Mouse (Mus musculus) midbrain, embryonic 10.5 days (tissue): ENCODE results near the gene Hrg. TPM values are rescaled to one million over a fixed set of nuclear protein-coding genes. Genes with fewer than 3 reads are reported as not detected.

Source experiments
- DNase-seq: peaks from one replicate; pipeline ENCODE4 v3.0.0-alpha.2; 2017; ENCODE audit warnings: low spot score
- H3K27ac ChIP-seq: fragments of 300-500 bp; sonication (generic); replicated peaks from 2 replicates; pipeline ENCODE4 v1.5.1; 2016; ENCODE audit warnings: mild to moderate bottlenecking
- H3K27me3 ChIP-seq: fragments of 300-500 bp; sonication (generic); 2 replicates; pipeline ENCODE4 v1.6.1; 2016; ENCODE audit warnings: low read depth, mild to moderate bottlenecking; ENCODE audit not compliant: poor library complexity, severe bottlenecking
- H3K36me3 ChIP-seq: fragments of 300-500 bp; sonication (generic); 2 replicates; pipeline ENCODE4 v1.6.1; 2016; ENCODE audit warnings: mild to moderate bottlenecking, moderate library complexity
- H3K4me1 ChIP-seq: fragments of 300-500 bp; sonication (generic); 2 replicates; pipeline ENCODE4 v1.6.1; 2016
- H3K4me3 ChIP-seq: fragments of 300-500 bp; sonication (generic); 2 replicates; pipeline ENCODE4 v1.5.1; 2016; ENCODE audit warnings: mild to moderate bottlenecking, moderate library complexity
- H3K9me3 ChIP-seq: fragments of 300-500 bp; sonication (generic); replicated peaks from 2 replicates; pipeline ENCODE4 v1.6.1; 2016; ENCODE audit warnings: mild to moderate bottlenecking
- WGBS: fragments of 180-500 bp; shearing (Covaris S2); methylation state at CpG from one replicate; pipeline ENCODE4 v1.1.7; 2016; 5-methylcytosine and 5-hydroxymethylcytosine counted together
- polyA plus RNA-seq: library from polyadenylated mRNA; unstranded; fragments of >200 nt; fragmentation: Nextera tagmentation; extraction: Ambion mirVana; gene quantifications from 2 replicates; pipeline ENCODE4 v1.2.1, GENCODE M21; 2016

Gene Hrg
- 0.09 and 0.12 TPM in 2 replicates for polyA plus RNA-seq

DNA sequence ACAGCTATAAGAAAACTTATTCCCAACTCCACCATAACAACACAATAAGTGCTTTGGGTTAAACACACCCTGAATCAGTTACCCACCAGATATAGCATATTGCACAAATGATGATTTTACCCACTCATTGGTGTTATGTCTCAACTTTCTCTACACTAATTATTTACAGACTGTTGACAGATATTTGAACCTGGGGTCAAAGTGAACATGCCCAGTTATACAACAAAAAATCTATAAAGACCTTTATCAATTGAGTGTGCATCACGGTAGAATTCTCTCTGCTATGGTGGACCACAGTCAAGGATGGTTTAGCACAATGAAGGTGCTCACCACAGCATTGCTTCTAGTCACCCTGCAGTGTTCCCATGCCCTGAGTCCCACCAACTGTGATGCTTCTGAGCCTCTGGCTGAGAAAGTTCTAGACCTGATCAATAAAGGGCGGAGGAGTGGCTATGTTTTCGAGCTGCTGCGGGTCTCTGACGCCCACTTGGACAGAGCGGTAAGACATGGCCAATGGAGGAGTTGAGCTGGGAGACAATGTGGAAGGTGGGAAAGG lies at the start of gene Hrg:
Gene Hrg, plus strand, starts transcription at position 233 of the 556 bp plus-strand sequence.
- H3K27ac ChIP-seq: no peak within 1 kb of the TSS
- WGBS: 92% methylated on average over 6 of the region's 6 CpGs
- no peak for DNase-seq
- no peaks in the 10 kb centered on the region for H3K27me3 ChIP-seq
- H3K4me1 ChIP-seq: peaks cover 7% of the 10 kb centered on the region
- H3K4me3 ChIP-seq: no peak within 1 kb of the TSS
- H3K36me3 ChIP-seq: no peaks in the 10 kb centered on the region
- H3K9me3 ChIP-seq: no peaks in the 10 kb centered on the region

GRCm38 (mm10) chr16:22901326-22901725 lies 49.5 kb upstream of the Hrg start:
- H3K4me3 ChIP-seq: no peak overlapping the region
- no peaks in the 10 kb centered on the region for H3K27me3 ChIP-seq
- no peak for DNase-seq
- 90% methylated on average over 3 of the region's 3 CpGs for WGBS
- no peaks in the 10 kb centered on the region for H3K9me3 ChIP-seq
- H3K36me3 ChIP-seq: no peaks in the 10 kb centered on the region
- H3K4me1 ChIP-seq: no peaks in the 10 kb centered on the region
- no peak overlapping the region for H3K27ac ChIP-seq

DNA sequence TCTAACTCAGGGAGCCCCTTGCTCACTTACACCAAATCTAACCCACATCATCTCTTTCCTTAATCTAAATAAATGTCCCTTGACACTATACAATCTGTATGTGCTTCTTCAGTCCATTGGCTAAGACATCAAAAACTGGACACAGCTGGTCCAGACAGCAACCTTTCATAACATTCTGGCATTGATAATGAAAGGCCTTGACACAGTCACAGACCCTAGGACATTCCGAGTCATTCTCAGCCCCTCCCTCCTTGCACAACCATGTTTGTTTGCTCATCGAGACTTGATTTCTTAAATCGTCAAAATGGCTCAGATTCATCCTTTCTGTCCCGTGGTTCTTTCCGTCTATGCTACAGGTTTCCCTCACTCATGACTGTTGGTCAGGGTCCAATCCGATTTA lies 41.6 kb upstream of the Hrg start:
- no peak for DNase-seq
- H3K9me3 ChIP-seq: no peaks in the 10 kb centered on the region
- WGBS: 88% methylated on average over 6 of the region's 6 CpGs

DNA sequence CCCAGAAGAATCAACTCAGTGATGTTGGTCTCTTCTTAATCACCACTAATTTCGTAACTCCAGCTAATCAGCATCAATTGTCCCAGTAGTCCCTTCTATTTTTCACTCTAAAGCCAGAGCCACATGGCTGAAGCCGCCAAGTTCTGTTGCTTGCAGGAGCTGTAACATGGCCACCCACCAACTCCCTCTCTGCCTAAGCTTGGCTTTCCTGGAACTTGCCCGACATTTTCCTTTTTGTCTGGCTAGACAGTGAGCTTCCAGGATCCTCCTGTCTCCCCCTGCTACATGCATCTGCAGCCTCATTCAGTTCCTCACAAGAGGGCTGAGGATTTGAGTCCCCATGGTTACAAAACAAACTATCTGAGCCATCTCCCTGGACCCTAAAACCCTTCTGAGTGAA lies 38.9 kb upstream of the Hrg start:
- H3K27me3 ChIP-seq: no peaks in the 10 kb centered on the region
- no peak overlapping the region for H3K27ac ChIP-seq
- no peak for DNase-seq
- H3K36me3 ChIP-seq: no peaks in the 10 kb centered on the region
- WGBS: 83% methylated on average over 3 of the region's 3 CpGs
- no peaks in the 10 kb centered on the region for H3K4me1 ChIP-seq
- H3K4me3 ChIP-seq: no peak overlapping the region
- H3K9me3 ChIP-seq: no peaks in the 10 kb centered on the region

More for the DNA sequence above, 41.6 kb upstream of the Hrg start:
- no peaks in the 10 kb centered on the region for H3K36me3 ChIP-seq
- H3K27me3 ChIP-seq: no peaks in the 10 kb centered on the region
- H3K4me1 ChIP-seq: no peaks in the 10 kb centered on the region
- H3K27ac ChIP-seq: no peak overlapping the region
- H3K4me3 ChIP-seq: no peak overlapping the region

DNA sequence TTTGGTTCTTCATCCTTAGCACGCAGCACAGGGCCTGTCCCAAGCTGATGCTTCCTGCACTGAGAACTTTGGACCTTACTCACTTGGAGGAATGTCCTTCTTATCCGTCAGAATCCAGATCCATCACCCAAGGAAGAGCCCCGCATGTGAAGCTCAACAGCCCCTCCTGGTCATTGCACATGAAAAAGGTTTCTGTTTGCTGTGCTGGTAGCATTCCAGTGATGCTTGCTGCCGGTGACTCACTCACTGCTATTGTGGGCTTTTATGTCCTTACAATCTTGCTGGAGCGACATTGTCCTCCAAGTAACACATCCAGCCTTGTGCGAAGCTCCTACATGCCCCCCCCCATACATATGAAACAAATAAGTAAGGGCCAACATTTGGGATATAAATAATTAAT lies 38.0 kb upstream of the Hrg start:
- Histone ChIP-seq H3K36me3 (no peaks in the 10 kb centered on the region), H3K4me1 (no peaks in the 10 kb centered on the region), H3K27me3 (no peaks in the 10 kb centered on the region), H3K4me3 (no peak overlapping the region), H3K27ac (no peak overlapping the region), H3K9me3 (no peaks in the 10 kb centered on the region)
- WGBS: 85% methylated on average over 6 of the region's 6 CpGs
- no peak for DNase-seq

DNA sequence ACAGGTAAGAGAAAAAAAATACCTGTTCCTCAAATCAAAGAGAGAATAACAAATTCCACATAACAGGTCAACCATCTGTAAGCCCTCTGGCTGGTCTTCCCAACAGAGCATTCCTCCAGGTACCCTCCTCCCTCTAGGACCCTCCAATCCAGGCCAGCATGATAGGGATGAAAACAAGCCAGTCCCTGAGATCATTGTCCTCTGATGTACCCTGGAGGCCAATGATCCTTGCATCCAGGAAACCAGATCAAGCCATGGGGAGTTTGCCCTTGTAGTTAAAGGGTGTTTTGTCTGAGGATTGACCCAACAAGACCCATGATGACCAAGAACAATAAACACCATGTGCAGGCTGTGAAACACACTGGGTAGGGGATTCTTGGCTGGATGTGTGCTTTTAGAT lies 36.6 kb upstream of the Hrg start:
- H3K4me1 ChIP-seq: no peaks in the 10 kb centered on the region
- no peaks in the 10 kb centered on the region for H3K9me3 ChIP-seq
- no peak overlapping the region for H3K27ac ChIP-seq
- no peaks in the 10 kb centered on the region for H3K27me3 ChIP-seq
- no peak overlapping the region for H3K4me3 ChIP-seq
- H3K36me3 ChIP-seq: no peaks in the 10 kb centered on the region
- DNase-seq: no peak

- no peak within 1 kb of the TSS for H3K4me3 ChIP-seq
- no peak for DNase-seq
- H3K27me3 ChIP-seq: no peaks in the 10 kb centered on the region
- no peaks in the 10 kb centered on the region for H3K36me3 ChIP-seq
- WGBS: 86% methylated on average over 5 of the region's 5 CpGs
- no peaks in the 10 kb centered on the region for H3K9me3 ChIP-seq
- no peak within 1 kb of the TSS for H3K27ac ChIP-seq
- no peaks in the 10 kb centered on the region for H3K4me1 ChIP-seq
Measured at GRCm38 (mm10) chr16:22918034-22918433, 32.8 kb upstream of the Hrg start, which contains the start of gene Fetub. Gene Fetub, plus strand, starts transcription at chr16:22918334.

DNA sequence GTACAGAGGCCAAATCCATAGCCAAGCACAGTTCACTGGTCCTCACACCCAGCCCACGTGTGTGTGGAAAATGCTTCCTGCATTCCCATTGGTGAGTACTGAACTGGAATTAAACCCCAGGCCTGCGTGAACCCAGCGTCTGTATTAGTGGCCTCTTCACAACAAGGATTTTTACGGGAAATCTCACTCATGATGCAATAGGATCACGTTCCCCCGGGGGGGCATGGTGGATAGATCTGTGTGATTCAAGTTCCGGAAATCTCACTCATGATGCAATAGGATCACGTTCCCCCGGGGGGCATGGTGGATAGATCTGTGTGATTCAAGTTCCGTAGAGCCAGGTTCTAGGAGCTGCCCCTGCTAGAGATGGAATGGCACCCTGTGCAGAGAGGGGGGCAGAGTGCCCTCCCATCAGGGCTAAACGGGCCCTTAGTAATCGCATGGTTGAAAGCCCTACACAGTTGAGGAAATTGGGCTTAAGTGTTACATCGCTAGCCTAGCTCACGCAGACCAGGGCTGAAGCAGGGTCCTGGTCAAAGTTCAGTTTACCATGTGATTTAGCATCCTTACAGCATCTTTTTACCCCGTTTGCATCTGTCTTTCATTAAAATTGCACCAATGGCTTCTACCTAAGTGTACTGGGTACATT lies 32.1 kb upstream of the Hrg start:
- Histone ChIP-seq H3K36me3 (no peaks in the 10 kb centered on the region), H3K4me1 (no peaks in the 10 kb centered on the region), H3K27ac (no peak overlapping the region), H3K27me3 (no peaks in the 10 kb centered on the region), H3K9me3 (no peaks in the 10 kb centered on the region), H3K4me3 (no peak overlapping the region)
- no peak for DNase-seq
- 73% methylated on average over 15 of the region's 15 CpGs for WGBS

- Histone ChIP-seq H3K27me3 (no peaks in the 10 kb centered on the region), H3K9me3 (no peaks in the 10 kb centered on the region), H3K27ac (no peak overlapping the region), H3K4me3 (no peak overlapping the region), H3K36me3 (no peaks in the 10 kb centered on the region), H3K4me1 (no peaks in the 10 kb centered on the region)
- 73% methylated on average over 18 of the region's 18 CpGs for WGBS
- DNase-seq: no peak
Measured at GRCm38 (mm10) chr16:22919971-22920854, 30.7 kb upstream of the Hrg start.

- Histone ChIP-seq H3K9me3 (no peaks in the 10 kb centered on the region), H3K36me3 (no peaks in the 10 kb centered on the region), H3K4me3 (no peak overlapping the region), H3K4me1 (no peaks in the 10 kb centered on the region), H3K27ac (no peak overlapping the region), H3K27me3 (no peaks in the 10 kb centered on the region)
- WGBS: 94% methylated on average over 5 of the region's 5 CpGs
- no peak for DNase-seq
Measured at GRCm38 (mm10) chr16:22921761-22922160, 29.1 kb upstream of the Hrg start.

- H3K9me3 ChIP-seq: no peaks in the 10 kb centered on the region
- H3K4me1 ChIP-seq: no peaks in the 10 kb centered on the region
- no peak overlapping the region for H3K27ac ChIP-seq
- DNase-seq: no peak
- WGBS: 87% methylated on average over 4 of the region's 4 CpGs
- no peak overlapping the region for H3K4me3 ChIP-seq
- H3K27me3 ChIP-seq: no peaks in the 10 kb centered on the region
- H3K36me3 ChIP-seq: no peaks in the 10 kb centered on the region
Measured at GRCm38 (mm10) chr16:22922433-22922832, 28.4 kb upstream of the Hrg start.

DNA sequence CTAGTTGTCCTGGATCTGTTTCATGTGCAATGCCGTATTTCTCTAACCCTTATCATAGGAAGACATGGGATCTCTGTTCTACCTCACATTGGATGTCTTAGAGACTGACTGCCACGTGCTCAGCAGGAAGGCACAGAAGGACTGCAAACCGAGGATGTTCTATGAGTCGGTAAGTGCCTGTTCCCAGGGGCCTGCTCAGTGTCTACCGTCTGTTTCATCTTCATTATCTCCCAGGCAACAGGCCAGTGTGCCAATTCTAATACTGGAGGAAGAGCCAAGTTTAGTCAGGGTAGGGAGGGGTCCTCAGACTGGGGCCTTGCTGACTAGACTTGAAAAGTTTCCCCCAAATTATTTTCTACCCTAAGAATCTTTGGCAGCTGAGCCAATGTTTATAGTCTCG lies 21.3 kb upstream of the Hrg start:
- no peaks in the 10 kb centered on the region for H3K4me1 ChIP-seq
- WGBS: 77% methylated on average over 6 of the region's 6 CpGs
- no peak for DNase-seq
- no peaks in the 10 kb centered on the region for H3K36me3 ChIP-seq
- H3K27me3 ChIP-seq: no peaks in the 10 kb centered on the region
- H3K4me3 ChIP-seq: no peak overlapping the region
- no peaks in the 10 kb centered on the region for H3K9me3 ChIP-seq
- no peak overlapping the region for H3K27ac ChIP-seq
